Mouse (Mus musculus): Measurements from ENCODE around the gene Eif3f. TPM values are rescaled to one million over a fixed set of nuclear protein-coding genes. Genes with fewer than 3 reads are reported as not detected.
A peak's percentile ranks its signal among the peaks of the same experiment; 100 is the strongest.

The Eif3f gene
- polyA plus RNA-seq, 1 experiment from 2014 or later = 77.9 TPM

GRCm38 (mm10) chr7:108944002-108944401, 9.8 kb downstream of the Eif3f start:
- 2% methylated on average over 2 of the region's 2 CpGs for WGBS
- peaks cover 54% of the 10 kb centered on the region for H3K36me3 ChIP-seq
- H3K9ac ChIP-seq (replicated peaks) = no peak overlapping the region

GRCm38 (mm10) chr7:108948611-108949010, 14.4 kb downstream of the Eif3f start:
- no peak for ATAC-seq (ENCODE audit: low FRiP score, low read depth)
- peaks cover 10% of the 10 kb centered on the region; the same call in 1 of the 2 replicates for H3K36me3 ChIP-seq
- no peaks in the 10 kb centered on the region for H3K9me3 ChIP-seq
- H3K4me2 ChIP-seq (replicated peaks) = no peak overlapping the region
- no peak overlapping the region for H3K27ac ChIP-seq (replicated peaks)
- no peak overlapping the region for H3K4me3 ChIP-seq
- peaks cover 17% of the 10 kb centered on the region for H3K4me1 ChIP-seq
- peaks cover 53% of the 10 kb centered on the region for H3K27me3 ChIP-seq
- no peak overlapping the region for H3K9ac ChIP-seq (replicated peaks)

More at GRCm38 (mm10) chr7:108944002-108944401, 9.8 kb downstream of the Eif3f start:
- no peak overlapping the region for H3K4me2 ChIP-seq (replicated peaks)
- H3K9me3 ChIP-seq = no peaks in the 10 kb centered on the region
- peak; percentile 59 for ATAC-seq (ENCODE audit: low FRiP score, low read depth)
- H3K4me3 ChIP-seq = no peak overlapping the region
- H3K4me1 ChIP-seq = 0 out of 2 replicates have a peak, but pooled peaks cover 3% of the 10 kb centered on the region
- H3K27ac ChIP-seq (replicated peaks) = no peak overlapping the region
- H3K27me3 ChIP-seq = peaks cover 8% of the 10 kb centered on the region

GRCm38 (mm10) chr7:108949301-108949700, 15.1 kb downstream of the Eif3f start:
- WGBS = 29% methylated on average over 2 of the region's 2 CpGs
- H3K4me3 ChIP-seq = no peak overlapping the region
- H3K27ac ChIP-seq (replicated peaks) = no peak overlapping the region
- no peak overlapping the region for H3K9ac ChIP-seq (replicated peaks)
- ATAC-seq (ENCODE audit: low FRiP score, low read depth) = no peak
- peaks cover 56% of the 10 kb centered on the region for H3K27me3 ChIP-seq
- H3K9me3 ChIP-seq = no peaks in the 10 kb centered on the region
- H3K36me3 ChIP-seq = peaks cover 9% of the 10 kb centered on the region; the same call in 1 of the 2 replicates
- H3K4me2 ChIP-seq (replicated peaks) = no peak overlapping the region
- H3K4me1 ChIP-seq = peaks cover 17% of the 10 kb centered on the region

- Histone ChIP-seq H3K27ac (replicated peaks) (no peak within 1 kb of the TSS), H3K9ac (replicated peaks) (peak within 1 kb of the TSS; percentile 66)
- WGBS = under 1% methylated on average over 43 of the region's 44 CpGs
Measured at GRCm38 (mm10) chr7:108950312-108950761, 16.1 kb downstream of the Eif3f start, which contains the start of gene Tub. TSS of gene Tub (plus strand) at chr7:108950338.

GRCm38 (mm10) chr7:108950762-108951331, 16.6 kb downstream of the Eif3f start:
- Histone ChIP-seq H3K9me3 (no peaks in the 10 kb centered on the region), H3K9ac (replicated peaks) (peak overlapping the region; percentile 66), H3K27me3 (peaks cover 57% of the 10 kb centered on the region), H3K4me3 (peak overlapping the region; percentile 65), H3K4me2 (replicated peaks) (peak overlapping the region; percentile 99), H3K36me3 (no peaks in the 10 kb centered on the region), H3K27ac (replicated peaks) (no peak overlapping the region), H3K4me1 (peaks cover 17% of the 10 kb centered on the region)
- ATAC-seq (ENCODE audit: low FRiP score, low read depth) = peak; percentile 41; the same call in 1 of the 2 replicates
- 1% methylated on average over 52 of the region's 52 CpGs for WGBS

More at GRCm38 (mm10) chr7:108950312-108950761, 16.1 kb downstream of the Eif3f start, which contains the start of gene Tub:
- H3K4me3 ChIP-seq = peak within 1 kb of the TSS; percentile 65
- peak; percentile 83 for ATAC-seq (ENCODE audit: low FRiP score, low read depth)
- H3K9me3 ChIP-seq = no peaks in the 10 kb centered on the region
- peaks cover 57% of the 10 kb centered on the region for H3K27me3 ChIP-seq
- H3K4me1 ChIP-seq = peaks cover 17% of the 10 kb centered on the region
- H3K4me2 ChIP-seq (replicated peaks) = peak within 1 kb of the TSS; percentile 99
- 0 out of 2 replicates have a peak, but pooled peaks cover 2% of the 10 kb centered on the region for H3K36me3 ChIP-seq

GRCm38 (mm10) chr7:108952801-108953200, 18.6 kb downstream of the Eif3f start:
- H3K27ac ChIP-seq (replicated peaks) = no peak overlapping the region
- H3K4me1 ChIP-seq = peaks cover 17% of the 10 kb centered on the region
- H3K9me3 ChIP-seq = no peaks in the 10 kb centered on the region
- H3K9ac ChIP-seq (replicated peaks) = no peak overlapping the region
- H3K4me2 ChIP-seq (replicated peaks) = no peak overlapping the region
- WGBS = 85% methylated on average over 6 of the region's 6 CpGs
- peaks cover 57% of the 10 kb centered on the region for H3K27me3 ChIP-seq
- no peaks in the 10 kb centered on the region for H3K36me3 ChIP-seq
- H3K4me3 ChIP-seq = no peak overlapping the region
- ATAC-seq (ENCODE audit: low FRiP score, low read depth) = no peak

GRCm38 (mm10) chr7:108954185-108954584, 20.0 kb downstream of the Eif3f start:
- no peak for ATAC-seq (ENCODE audit: low FRiP score, low read depth)
- Histone ChIP-seq H3K4me2 (replicated peaks) (no peak overlapping the region), H3K9me3 (no peaks in the 10 kb centered on the region), H3K4me3 (no peak overlapping the region), H3K36me3 (no peaks in the 10 kb centered on the region), H3K27ac (replicated peaks) (no peak overlapping the region), H3K27me3 (peaks cover 47% of the 10 kb centered on the region), H3K4me1 (peaks cover 14% of the 10 kb centered on the region), H3K9ac (replicated peaks) (no peak overlapping the region)
- WGBS = 68% methylated on average over 4 of the region's 4 CpGs

- no peak for ATAC-seq (ENCODE audit: low FRiP score, low read depth)
- Histone ChIP-seq H3K36me3 (no peaks in the 10 kb centered on the region), H3K4me1 (no peaks in the 10 kb centered on the region), H3K9ac (replicated peaks) (no peak overlapping the region), H3K9me3 (no peaks in the 10 kb centered on the region), H3K27ac (replicated peaks) (no peak overlapping the region), H3K4me2 (replicated peaks) (no peak overlapping the region), H3K4me3 (no peak overlapping the region), H3K27me3 (peaks cover 20% of the 10 kb centered on the region)
- 81% methylated on average over 2 of the region's 2 CpGs for WGBS
Measured at GRCm38 (mm10) chr7:108957734-108958133, 23.5 kb downstream of the Eif3f start.

GRCm38 (mm10) chr7:108965968-108966367, 31.8 kb downstream of the Eif3f start:
- no peaks in the 10 kb centered on the region for H3K9me3 ChIP-seq
- no peak overlapping the region for H3K27ac ChIP-seq (replicated peaks)
- WGBS = 26% methylated on average over 2 of the region's 2 CpGs
- no peak overlapping the region for H3K4me3 ChIP-seq
- H3K4me1 ChIP-seq = no peaks in the 10 kb centered on the region; the same call in 1 of the 2 replicates
- H3K27me3 ChIP-seq = peaks cover 72% of the 10 kb centered on the region
- no peak for ATAC-seq (ENCODE audit: low FRiP score, low read depth)
- no peaks in the 10 kb centered on the region for H3K36me3 ChIP-seq
- H3K4me2 ChIP-seq (replicated peaks) = no peak overlapping the region
- H3K9ac ChIP-seq (replicated peaks) = no peak overlapping the region

- H3K9ac ChIP-seq (replicated peaks) = no peak overlapping the region
- no peak overlapping the region for H3K27ac ChIP-seq (replicated peaks)
- H3K4me1 ChIP-seq = peaks cover 3% of the 10 kb centered on the region
- H3K27me3 ChIP-seq = peaks cover 81% of the 10 kb centered on the region
- H3K4me2 ChIP-seq (replicated peaks) = no peak overlapping the region
- no peak overlapping the region for H3K4me3 ChIP-seq
- 30% methylated on average over 7 of the region's 7 CpGs for WGBS
- H3K36me3 ChIP-seq = no peaks in the 10 kb centered on the region
- H3K9me3 ChIP-seq = no peaks in the 10 kb centered on the region
- peak; percentile 63 for ATAC-seq (ENCODE audit: low FRiP score, low read depth)
Measured at GRCm38 (mm10) chr7:108966742-108967362, 32.6 kb downstream of the Eif3f start.

- Histone ChIP-seq H3K4me1 (peaks cover 16% of the 10 kb centered on the region), H3K4me2 (replicated peaks) (no peak overlapping the region), H3K36me3 (no peaks in the 10 kb centered on the region), H3K9me3 (no peaks in the 10 kb centered on the region), H3K27me3 (peaks cover 77% of the 10 kb centered on the region), H3K4me3 (no peak overlapping the region), H3K27ac (replicated peaks) (no peak overlapping the region), H3K9ac (replicated peaks) (no peak overlapping the region)
- ATAC-seq (ENCODE audit: low FRiP score, low read depth) = no peak
- WGBS = 62% methylated on average over 6 of the region's 6 CpGs
Measured at GRCm38 (mm10) chr7:108968201-108968600, 34.0 kb downstream of the Eif3f start.

- Histone ChIP-seq H3K4me1 (peaks cover 16% of the 10 kb centered on the region), H3K36me3 (no peaks in the 10 kb centered on the region), H3K4me3 (no peak overlapping the region), H3K4me2 (replicated peaks) (peak overlapping the region; percentile 11; the same call in 1 of the 2 replicates), H3K27me3 (peaks cover 87% of the 10 kb centered on the region), H3K9ac (replicated peaks) (no peak overlapping the region), H3K9me3 (no peaks in the 10 kb centered on the region), H3K27ac (replicated peaks) (peak overlapping the region; percentile 64)
- 21% methylated on average over 6 of the region's 6 CpGs for WGBS
- ATAC-seq (ENCODE audit: low FRiP score, low read depth) = peak; percentile 86
Measured at GRCm38 (mm10) chr7:108972273-108972672, 38.1 kb downstream of the Eif3f start.
